Mouse (Mus musculus): ENCODE measurements around the gene Nsf. TPM values are rescaled to one million over a fixed set of nuclear protein-coding genes. Genes with fewer than 3 reads are reported as not detected.
"Not testable (repeated sequence)": the region's sequence is repeated elsewhere in the genome, so short reads cannot be mapped to it uniquely, and the experiment has no call there.

Gene Nsf
- polyA plus RNA-seq, 1 experiment from 2014 or later, result 30.6 TPM

- no peak for ATAC-seq (ENCODE audit: low FRiP score, low TSS enrichment)
- H3K36me3 ChIP-seq (ENCODE audit: control insufficient read depth, insufficient read depth, low read length), result no peaks in the 10 kb centered on the region
These were observed 43.5 kb upstream of the Nsf start for GRCm38 (mm10) chr11:103997385-103997784.

DNA sequence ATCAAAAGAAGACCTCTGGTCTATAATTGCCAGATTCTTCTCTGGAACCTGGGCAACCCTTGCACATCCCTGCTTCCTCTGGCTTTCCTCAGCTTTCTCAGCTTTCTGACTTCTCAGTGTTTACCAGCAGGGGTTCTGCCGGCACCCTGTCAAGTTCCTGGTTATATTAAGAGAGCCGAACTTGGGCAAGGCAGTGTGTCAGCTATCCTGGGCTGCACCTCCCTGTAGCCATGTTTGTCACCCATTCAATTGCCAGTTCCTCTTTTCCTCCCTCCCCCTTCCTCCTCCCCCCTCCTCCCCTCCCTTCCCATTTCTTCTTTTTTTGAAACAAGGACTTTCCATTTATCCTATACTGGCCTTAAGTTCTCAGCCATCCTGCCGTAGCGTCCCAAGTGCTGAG is 38.8 kb upstream of the Nsf start:
- H3K27me3 ChIP-seq (ENCODE audit: control insufficient read depth, insufficient read depth, low read length), result no peaks in the 10 kb centered on the region
- no peak for DNase-seq (ENCODE audit: low spot score)
- no peak overlapping the region for H3K4me2 ChIP-seq (replicated peaks; ENCODE audit: low read depth)
- ATAC-seq (ENCODE audit: low FRiP score, low TSS enrichment), result no peak
- WGBS, result 64% methylated on average over 4 of the region's 4 CpGs
- H3K4me1 ChIP-seq (replicated peaks; ENCODE audit: control insufficient read depth, insufficient read depth), result no peaks in the 10 kb centered on the region
- H3K36me3 ChIP-seq (ENCODE audit: control insufficient read depth, insufficient read depth, low read length), result no peaks in the 10 kb centered on the region
- no peaks in the 10 kb centered on the region for H3K9me3 ChIP-seq (ENCODE audit: control insufficient read depth, low read length)
- H3K4me3 ChIP-seq (ENCODE audit: low read depth, low read length), result no peak overlapping the region
- no peak overlapping the region for H3K27ac ChIP-seq (replicated peaks)
- no peak overlapping the region for H3K9ac ChIP-seq (ENCODE audit: low read length)
- TF ChIP-seq EP300 (optimal IDR thresholded peaks at IDR 0.05), result no peak
- no peak for TF ChIP-seq CTCF (IDR thresholded peaks at IDR 0.05; ENCODE audit: low read depth)

More at GRCm38 (mm10) chr11:103997385-103997784, 43.5 kb upstream of the Nsf start:
- peak; percentile 58 for DNase-seq (ENCODE audit: low spot score)
- TF ChIP-seq CTCF (IDR thresholded peaks at IDR 0.05; ENCODE audit: low read depth), result peak; percentile 79
- no peak for TF ChIP-seq EP300 (optimal IDR thresholded peaks at IDR 0.05)
- H3K9ac ChIP-seq (ENCODE audit: low read length), result no peak overlapping the region
- no peaks in the 10 kb centered on the region for H3K4me1 ChIP-seq (replicated peaks; ENCODE audit: control insufficient read depth, insufficient read depth)
- WGBS, result 18% methylated on average over 5 of the region's 5 CpGs
- no peaks in the 10 kb centered on the region for H3K27me3 ChIP-seq (ENCODE audit: control insufficient read depth, insufficient read depth, low read length)
- H3K9me3 ChIP-seq (ENCODE audit: control insufficient read depth, low read length), result no peaks in the 10 kb centered on the region
- no peak overlapping the region for H3K4me2 ChIP-seq (replicated peaks; ENCODE audit: low read depth)
- H3K4me3 ChIP-seq (ENCODE audit: low read depth, low read length), result no peak overlapping the region
- H3K27ac ChIP-seq (replicated peaks), result no peak overlapping the region

DNA sequence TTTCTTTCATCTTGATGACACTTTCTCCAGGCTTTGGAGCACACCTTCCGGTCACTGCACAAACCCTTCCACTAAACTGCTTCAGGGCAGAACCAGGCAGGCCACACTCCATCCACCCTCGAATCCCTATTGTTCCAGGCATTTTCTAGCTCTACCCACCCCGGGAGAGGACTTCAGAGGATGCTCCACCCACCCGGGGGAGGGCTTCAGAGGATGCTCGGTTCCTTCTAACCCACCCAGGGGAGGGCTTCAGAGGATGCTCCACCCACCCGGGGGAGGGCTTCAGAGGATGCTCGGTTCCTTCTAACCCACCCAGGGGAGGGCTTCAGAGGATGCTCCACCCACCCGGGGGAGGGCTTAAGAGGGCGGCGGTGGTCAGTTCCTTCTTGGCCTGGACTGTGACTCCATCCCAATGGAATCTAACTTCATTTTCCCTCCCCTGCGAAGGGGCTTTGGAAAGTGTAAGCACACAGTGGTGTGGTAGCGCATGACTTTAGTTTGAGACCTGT is 36.2 kb upstream of the Nsf start:
- 14% methylated on average over 12 of the region's 12 CpGs for WGBS
- DNase-seq (ENCODE audit: low spot score); H3K4me2 ChIP-seq (replicated peaks; ENCODE audit: low read depth); H3K9ac ChIP-seq (ENCODE audit: low read length); H3K27ac ChIP-seq (replicated peaks); H3K4me1 ChIP-seq (replicated peaks; ENCODE audit: control insufficient read depth, insufficient read depth); H3K27me3 ChIP-seq (ENCODE audit: control insufficient read depth, insufficient read depth, low read length); H3K4me3 ChIP-seq (ENCODE audit: low read depth, low read length); H3K36me3 ChIP-seq (ENCODE audit: control insufficient read depth, insufficient read depth, low read length); H3K9me3 ChIP-seq (ENCODE audit: control insufficient read depth, low read length): not testable (repeated sequence)
- ATAC-seq (ENCODE audit: low FRiP score, low TSS enrichment), result peak; percentile 84; the same call in 1 of the 2 replicates

DNA sequence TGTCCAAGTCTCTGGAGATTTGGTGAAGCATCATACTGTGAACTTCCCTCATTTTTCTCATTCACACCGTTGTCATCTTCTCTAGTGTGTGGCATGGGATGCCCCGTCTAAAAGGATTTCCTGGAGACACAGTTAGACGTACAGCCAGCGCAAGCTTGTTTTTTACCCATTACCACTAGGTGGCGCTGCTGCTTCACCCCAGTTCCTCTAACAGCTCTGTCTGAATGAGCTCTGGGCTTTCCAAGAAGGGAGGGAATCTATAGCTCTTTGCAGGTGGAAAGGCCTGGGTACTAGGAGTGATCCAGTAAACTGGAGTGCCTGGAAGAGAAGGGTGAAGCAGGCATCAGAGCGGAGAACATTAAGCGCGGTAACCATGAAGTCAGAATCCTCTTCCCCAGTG is 33.6 kb upstream of the Nsf start:
- H3K27ac ChIP-seq (replicated peaks), result no peak overlapping the region
- 26% methylated on average over 8 of the region's 8 CpGs for WGBS
- H3K9me3 ChIP-seq (ENCODE audit: control insufficient read depth, low read length), result no peaks in the 10 kb centered on the region
- H3K4me1 ChIP-seq (replicated peaks; ENCODE audit: control insufficient read depth, insufficient read depth), result no peaks in the 10 kb centered on the region
- H3K27me3 ChIP-seq (ENCODE audit: control insufficient read depth, insufficient read depth, low read length), result no peaks in the 10 kb centered on the region
- no peak overlapping the region for H3K4me2 ChIP-seq (replicated peaks; ENCODE audit: low read depth)
- TF ChIP-seq EP300 (optimal IDR thresholded peaks at IDR 0.05), result no peak
- peak; percentile 98 for TF ChIP-seq CTCF (IDR thresholded peaks at IDR 0.05; ENCODE audit: low read depth)
- DNase-seq (ENCODE audit: low spot score), result peak; percentile 76
- H3K4me3 ChIP-seq (ENCODE audit: low read depth, low read length), result no peak overlapping the region
- peaks cover 3% of the 10 kb centered on the region; the same call in 1 of the 2 replicates for H3K36me3 ChIP-seq (ENCODE audit: control insufficient read depth, insufficient read depth, low read length)
- peak; percentile 62; the same call in 1 of the 2 replicates for ATAC-seq (ENCODE audit: low FRiP score, low TSS enrichment)
- no peak overlapping the region for H3K9ac ChIP-seq (ENCODE audit: low read length)

DNA sequence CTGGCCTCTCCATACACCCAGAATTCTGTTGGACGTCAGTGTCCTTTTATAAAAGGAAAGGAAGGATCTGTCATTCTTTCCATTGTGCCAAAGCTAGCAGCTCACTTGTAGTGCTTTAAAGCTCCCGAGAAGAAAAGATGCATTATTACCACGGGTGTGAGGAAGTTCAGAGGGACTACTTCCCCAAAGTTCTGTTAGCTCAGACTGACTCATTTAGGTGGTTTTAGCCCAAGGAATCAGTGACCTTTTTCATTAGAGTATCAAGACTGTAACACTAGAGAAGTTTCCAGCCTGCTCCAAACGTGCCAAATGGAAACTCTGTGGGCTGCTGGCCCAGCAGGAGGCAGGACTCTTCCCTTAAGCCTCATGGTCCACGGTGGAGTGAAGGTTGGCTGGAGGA is 30.2 kb upstream of the Nsf start:
- WGBS, result 58% methylated on average over 5 of the region's 5 CpGs
- no peak overlapping the region for H3K4me2 ChIP-seq (replicated peaks; ENCODE audit: low read depth)
- ATAC-seq (ENCODE audit: low FRiP score, low TSS enrichment) (no peak), DNase-seq (ENCODE audit: low spot score) (no peak)
- no peaks in the 10 kb centered on the region for H3K27me3 ChIP-seq (ENCODE audit: control insufficient read depth, insufficient read depth, low read length)
- no peaks in the 10 kb centered on the region for H3K4me1 ChIP-seq (replicated peaks; ENCODE audit: control insufficient read depth, insufficient read depth)
- no peak overlapping the region for H3K9ac ChIP-seq (ENCODE audit: low read length)
- H3K4me3 ChIP-seq (ENCODE audit: low read depth, low read length), result no peak overlapping the region
- TF ChIP-seq EP300 (optimal IDR thresholded peaks at IDR 0.05), result no peak
- TF ChIP-seq CTCF (IDR thresholded peaks at IDR 0.05; ENCODE audit: low read depth), result no peak
- H3K36me3 ChIP-seq (ENCODE audit: control insufficient read depth, insufficient read depth, low read length), result peaks cover 3% of the 10 kb centered on the region; the same call in 1 of the 2 replicates
- H3K9me3 ChIP-seq (ENCODE audit: control insufficient read depth, low read length), result no peaks in the 10 kb centered on the region
- no peak overlapping the region for H3K27ac ChIP-seq (replicated peaks)

DNA sequence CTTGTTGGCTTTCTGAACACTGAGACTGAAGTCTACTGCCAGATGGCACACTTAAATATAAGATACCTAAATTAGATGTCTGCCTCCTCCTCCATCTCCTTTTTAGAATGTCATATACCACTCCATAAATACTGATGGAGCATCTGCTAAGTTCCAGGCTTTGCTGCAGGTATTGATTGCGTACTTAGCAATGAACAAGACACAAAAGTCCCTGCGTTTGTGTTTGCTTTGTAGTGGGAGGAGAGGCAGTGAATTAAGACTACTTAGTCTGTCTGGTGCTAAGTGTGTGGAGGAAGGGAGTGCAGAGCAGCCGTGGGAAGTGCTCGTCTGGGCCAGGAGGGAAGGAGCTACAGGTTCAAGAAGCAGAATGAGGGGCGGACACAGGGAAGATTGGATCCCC is 28.0 kb upstream of the Nsf start:
- Histone ChIP-seq H3K27ac (replicated peaks) (no peak overlapping the region), H3K4me2 (replicated peaks; ENCODE audit: low read depth) (no peak overlapping the region), H3K27me3 (ENCODE audit: control insufficient read depth, insufficient read depth, low read length) (no peaks in the 10 kb centered on the region), H3K4me3 (ENCODE audit: low read depth, low read length) (no peak overlapping the region), H3K9me3 (ENCODE audit: control insufficient read depth, low read length) (no peaks in the 10 kb centered on the region), H3K9ac (ENCODE audit: low read length) (no peak overlapping the region), H3K36me3 (ENCODE audit: control insufficient read depth, insufficient read depth, low read length) (peaks cover 3% of the 10 kb centered on the region; the same call in 1 of the 2 replicates), H3K4me1 (replicated peaks; ENCODE audit: control insufficient read depth, insufficient read depth) (no peaks in the 10 kb centered on the region)
- 64% methylated on average over 5 of the region's 5 CpGs for WGBS
- ATAC-seq (ENCODE audit: low FRiP score, low TSS enrichment) (no peak), DNase-seq (ENCODE audit: low spot score) (no peak)
- no peak for TF ChIP-seq EP300 (optimal IDR thresholded peaks at IDR 0.05)
- TF ChIP-seq CTCF (IDR thresholded peaks at IDR 0.05; ENCODE audit: low read depth), result no peak
